Mouse (Mus musculus) testis, adult 2 months (tissue): Measurements from ENCODE around the gene Bag1.

Experiments used
- CTCF ChIP-seq: fragments of 200-500 bp; IDR thresholded peaks from 2 replicates; pipeline ENCODE4 v1.5.1; 2012; ENCODE audit warnings: low read depth, mild to moderate bottlenecking, inconsistent platforms, low read length, moderate library complexity; ENCODE audit not compliant: control insufficient read depth, insufficient read depth, insufficient replicate concordance
- POLR2A ChIP-seq: fragments of 200-500 bp; IDR thresholded peaks from 2 replicates; pipeline ENCODE4 v1.6.1; 2012; ENCODE audit warnings: low read depth, mild to moderate bottlenecking, inconsistent platforms, low read length, moderate library complexity; ENCODE audit not compliant: control insufficient read depth

DNA sequence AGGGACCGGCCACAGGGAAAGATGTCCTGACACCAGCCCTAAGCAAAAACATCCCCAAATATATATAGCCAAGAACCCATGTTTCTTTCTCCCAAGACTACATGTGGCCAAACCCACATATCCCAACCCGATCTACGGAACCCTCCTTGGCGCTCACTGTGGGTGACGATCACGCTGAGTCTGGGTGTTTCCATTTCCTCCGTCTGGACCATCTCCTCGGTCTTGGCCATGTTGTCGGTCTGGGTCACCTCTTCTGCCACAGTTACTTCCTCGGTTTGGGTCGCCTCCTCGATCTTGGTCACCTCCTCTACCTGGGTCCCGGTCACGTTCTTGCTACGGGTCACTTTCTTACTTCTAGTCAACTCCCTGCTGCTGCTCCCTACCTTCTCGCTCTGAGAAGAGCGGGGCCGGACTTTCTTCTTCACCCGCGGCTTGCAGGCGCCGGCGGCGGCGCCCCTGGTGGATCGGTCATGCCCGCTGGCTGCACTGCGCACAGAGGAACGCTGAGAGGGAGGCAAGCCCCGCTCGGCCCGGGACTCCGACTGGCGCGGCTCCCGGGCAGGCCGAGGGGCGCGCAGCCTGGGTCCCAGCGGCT lies 432 bp downstream of the Bag1 start:
- no peak for TF ChIP-seq POLR2A
- no peak for TF ChIP-seq CTCF
